Mouse (Mus musculus): Measurements from ENCODE around the gene Msx1. TPM values are rescaled to one million over a fixed set of nuclear protein-coding genes. Genes with fewer than 3 reads are reported as not detected.
"Not testable (repeated sequence)": the region's sequence is repeated elsewhere in the genome, so short reads cannot be mapped to it uniquely, and the experiment has no call there.

Gene Msx1
- polyA plus RNA-seq, 1 experiment from 2014 or later = 55.2 TPM

DNA sequence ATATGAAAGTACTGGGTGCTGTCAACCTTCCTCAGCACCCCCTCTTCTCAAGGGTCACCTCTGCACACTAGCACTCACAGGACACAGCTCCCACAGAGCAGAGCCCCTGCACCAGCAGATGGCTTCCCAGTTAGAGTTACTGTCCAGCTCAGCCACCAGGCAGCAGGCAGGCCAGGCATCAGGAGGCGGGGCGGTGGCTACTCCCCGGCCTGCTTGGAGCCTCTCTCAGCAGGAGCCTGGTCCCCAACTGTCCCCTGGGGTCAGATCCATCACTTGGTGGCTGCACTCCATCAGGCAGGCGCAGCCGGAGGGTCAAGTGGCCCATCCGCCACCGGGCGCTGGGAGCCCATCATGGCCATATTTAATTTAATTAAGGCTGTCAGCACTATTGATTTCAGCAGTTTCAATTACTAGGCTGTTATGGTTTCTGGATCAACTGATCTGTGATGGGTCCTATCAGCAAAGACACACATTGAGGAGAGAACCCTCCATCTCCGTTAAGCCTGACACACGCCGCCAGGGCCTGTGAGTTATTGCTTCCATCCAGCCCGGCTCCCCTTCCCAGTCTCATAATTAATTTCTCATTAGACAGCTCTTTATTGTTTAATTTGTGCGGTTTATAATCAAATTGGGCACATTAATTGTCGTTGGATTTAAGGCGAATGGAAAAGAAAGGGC is 27.1 kb upstream of the Msx1 start:
- Histone ChIP-seq H3K36me3 (ENCODE audit: control insufficient read depth, insufficient read depth, low read length) (no peaks in the 10 kb centered on the region), H3K9ac (ENCODE audit: low read length) (no peak overlapping the region), H3K4me2 (ENCODE audit: low read depth) (no peak overlapping the region), H3K4me1 (ENCODE audit: control insufficient read depth, insufficient read depth, low read length) (peaks cover 3% of the 10 kb centered on the region; the same call in 1 of the 2 replicates), H3K4me3 (ENCODE audit: low read depth, low read length) (no peak overlapping the region), H3K27me3 (ENCODE audit: control insufficient read depth, insufficient read depth, low read length) (peaks cover 2% of the 10 kb centered on the region; the same call in 1 of the 2 replicates), H3K9me3 (ENCODE audit: control insufficient read depth, low read length) (no peaks in the 10 kb centered on the region), H3K27ac (ENCODE audit: low read depth, low read length) (no peak overlapping the region)
- DNase-seq (ENCODE audit: low spot score) = peak; percentile 78
- WGBS = 31% methylated on average over 15 of the region's 15 CpGs
- ATAC-seq (ENCODE audit: insufficient read depth, low FRiP score, low TSS enrichment) = peak; percentile 74

DNA sequence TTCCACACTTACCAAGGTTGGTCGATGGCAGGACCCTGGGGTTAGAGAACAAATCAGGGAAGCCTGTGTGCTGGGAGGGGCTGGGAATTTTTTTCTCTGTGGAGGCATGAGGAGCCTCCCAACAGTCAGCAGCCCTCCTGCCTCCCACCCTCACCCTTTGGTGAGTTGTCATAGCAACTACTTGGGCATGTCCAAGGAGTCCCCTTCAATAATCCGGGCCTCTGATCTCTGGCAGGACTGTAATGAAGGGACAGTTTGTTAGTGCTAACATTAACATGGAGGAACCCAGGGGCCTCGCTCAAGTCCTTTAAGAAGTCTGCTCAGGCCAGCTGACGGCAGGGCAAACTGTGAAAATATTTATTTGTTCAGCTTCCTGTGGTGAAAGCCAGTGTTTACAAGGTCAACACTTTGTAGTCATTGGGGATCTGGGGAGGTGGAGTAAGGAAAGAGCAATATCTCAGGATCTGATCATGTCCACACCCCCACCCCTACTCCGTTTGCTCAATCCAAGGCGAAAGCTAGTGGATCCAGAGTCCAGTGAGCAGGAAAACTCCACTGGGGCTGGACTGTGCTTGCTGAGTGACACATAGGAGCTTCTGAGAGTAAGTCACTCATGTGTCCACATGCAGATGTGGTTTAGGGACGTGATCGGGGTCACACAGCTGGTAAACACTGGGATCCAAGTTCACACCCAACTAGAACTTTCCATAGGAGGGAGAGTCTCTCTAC is 24.8 kb upstream of the Msx1 start:
- 38% methylated on average over 8 of the region's 8 CpGs for WGBS

DNA sequence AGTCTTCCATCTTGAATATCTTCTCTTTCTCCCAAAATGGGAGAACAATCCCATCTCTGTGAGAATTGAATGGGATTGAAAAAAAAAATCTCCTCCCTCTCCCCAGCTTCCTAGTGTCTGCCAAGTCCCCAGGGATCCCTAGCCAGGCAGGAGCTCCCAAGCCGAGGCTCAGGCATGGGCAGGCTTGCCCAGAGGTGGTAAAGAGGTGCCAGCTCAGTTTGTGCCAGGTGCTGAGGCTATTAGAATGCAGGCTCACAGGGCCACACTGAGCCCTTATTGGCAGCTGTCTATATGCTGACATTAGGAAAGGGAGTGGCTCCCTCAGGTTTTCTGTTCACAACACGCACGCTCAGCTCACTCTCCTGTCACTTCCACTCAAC is 11.9 kb upstream of the Msx1 start:
- H3K4me3 ChIP-seq (ENCODE audit: low read depth, low read length) = no peak overlapping the region
- H3K36me3 ChIP-seq (ENCODE audit: control insufficient read depth, insufficient read depth, low read length) = no peaks in the 10 kb centered on the region
- 0 out of 2 replicates have a peak, but pooled peaks cover 6% of the 10 kb centered on the region for H3K4me1 ChIP-seq (ENCODE audit: control insufficient read depth, insufficient read depth, low read length)
- H3K9ac ChIP-seq (ENCODE audit: low read length) = no peak overlapping the region
- DNase-seq (ENCODE audit: low spot score) = no peak
- H3K9me3 ChIP-seq (ENCODE audit: control insufficient read depth, low read length) = no peaks in the 10 kb centered on the region
- no peak overlapping the region for H3K4me2 ChIP-seq (ENCODE audit: low read depth)
- no peak overlapping the region for H3K27ac ChIP-seq (ENCODE audit: low read depth, low read length)
- peak; percentile 35; the same call in 1 of the 2 replicates for ATAC-seq (ENCODE audit: insufficient read depth, low FRiP score, low TSS enrichment)
- 51% methylated on average over 3 of the region's 3 CpGs for WGBS
- peaks cover 49% of the 10 kb centered on the region for H3K27me3 ChIP-seq (ENCODE audit: control insufficient read depth, insufficient read depth, low read length)

More for the DNA sequence above, 24.8 kb upstream of the Msx1 start:
- no peaks in the 10 kb centered on the region for H3K36me3 ChIP-seq (ENCODE audit: control insufficient read depth, insufficient read depth, low read length)
- no peak overlapping the region for H3K4me2 ChIP-seq (ENCODE audit: low read depth)
- H3K27me3 ChIP-seq (ENCODE audit: control insufficient read depth, insufficient read depth, low read length) = peaks cover 2% of the 10 kb centered on the region; the same call in 1 of the 2 replicates
- H3K27ac ChIP-seq (ENCODE audit: low read depth, low read length) = no peak overlapping the region
- DNase-seq (ENCODE audit: low spot score) = no peak
- no peak overlapping the region for H3K9ac ChIP-seq (ENCODE audit: low read length)
- H3K4me1 ChIP-seq (ENCODE audit: control insufficient read depth, insufficient read depth, low read length) = peaks cover 3% of the 10 kb centered on the region; the same call in 1 of the 2 replicates
- peak; percentile 60; the same call in 1 of the 2 replicates for ATAC-seq (ENCODE audit: insufficient read depth, low FRiP score, low TSS enrichment)
- H3K4me3 ChIP-seq (ENCODE audit: low read depth, low read length) = no peak overlapping the region
- H3K9me3 ChIP-seq (ENCODE audit: control insufficient read depth, low read length) = no peaks in the 10 kb centered on the region

DNA sequence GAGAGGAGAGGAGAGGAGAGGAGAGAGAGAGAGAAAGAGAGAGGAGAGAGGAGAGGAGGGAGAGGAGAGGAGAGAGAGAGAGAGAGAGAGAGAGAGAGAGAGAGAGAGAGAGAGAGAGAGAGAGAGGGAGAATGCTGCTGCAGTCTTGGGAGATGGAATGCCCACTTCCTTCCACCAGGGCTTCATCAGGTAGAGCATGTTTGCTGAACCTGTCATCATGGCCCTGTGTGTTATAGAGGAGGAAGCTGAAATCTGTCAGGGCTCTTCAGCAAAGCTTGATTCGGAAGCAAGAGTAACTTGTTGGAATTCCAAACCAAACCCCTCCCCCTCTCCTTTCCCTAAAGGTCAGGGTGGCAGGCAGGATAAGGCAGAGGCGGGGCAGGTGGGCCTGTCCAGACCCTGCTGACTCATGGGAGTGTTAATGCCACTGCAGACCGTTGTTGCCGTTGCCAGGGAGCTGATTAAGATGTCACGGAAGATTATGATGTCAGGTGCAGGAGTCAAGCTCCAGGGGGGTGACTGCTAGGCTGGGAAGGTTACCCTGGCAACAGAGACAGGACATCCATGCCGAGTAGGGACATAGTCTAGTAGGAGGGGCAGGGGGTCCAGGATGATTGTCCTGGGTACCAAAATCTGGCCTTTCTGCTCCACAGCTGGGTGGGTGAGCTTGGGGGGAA is 11.3 kb upstream of the Msx1 start:
- Histone ChIP-seq H3K36me3 (ENCODE audit: control insufficient read depth, insufficient read depth, low read length) (no peaks in the 10 kb centered on the region), H3K4me1 (ENCODE audit: control insufficient read depth, insufficient read depth, low read length) (0 out of 2 replicates have a peak, but pooled peaks cover 6% of the 10 kb centered on the region), H3K27ac (ENCODE audit: low read depth, low read length) (no peak overlapping the region), H3K27me3 (ENCODE audit: control insufficient read depth, insufficient read depth, low read length) (peaks cover 54% of the 10 kb centered on the region), H3K4me2 (ENCODE audit: low read depth) (no peak overlapping the region), H3K9me3 (ENCODE audit: control insufficient read depth, low read length) (no peaks in the 10 kb centered on the region), H3K9ac (ENCODE audit: low read length) (no peak overlapping the region), H3K4me3 (ENCODE audit: low read depth, low read length) (no peak overlapping the region)
- peak; percentile 73 for DNase-seq (ENCODE audit: low spot score)
- ATAC-seq (ENCODE audit: insufficient read depth, low FRiP score, low TSS enrichment) = peak; percentile 91
- 2% methylated on average over 6 of the region's 6 CpGs for WGBS

DNA sequence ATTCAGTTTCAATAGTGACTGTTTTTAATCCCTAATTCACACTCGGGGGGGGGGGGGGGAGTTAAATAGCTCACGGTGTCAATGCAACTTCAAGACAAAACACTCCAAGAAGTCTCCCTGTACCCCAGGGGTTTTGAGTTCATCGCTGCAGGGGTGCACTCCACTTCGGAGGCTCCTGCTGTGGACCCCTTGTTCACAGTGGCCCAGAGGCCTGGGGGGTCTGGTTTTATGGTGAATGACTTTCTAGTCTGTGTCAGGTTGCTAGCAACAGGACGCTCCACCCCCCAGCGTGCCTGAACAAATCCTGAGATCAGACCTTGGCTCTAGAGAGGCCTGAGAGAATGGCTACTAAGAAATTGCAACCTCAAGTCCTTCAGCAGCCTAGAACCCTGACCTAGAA is 8.4 kb upstream of the Msx1 start:
- no peak for DNase-seq (ENCODE audit: low spot score)

DNA sequence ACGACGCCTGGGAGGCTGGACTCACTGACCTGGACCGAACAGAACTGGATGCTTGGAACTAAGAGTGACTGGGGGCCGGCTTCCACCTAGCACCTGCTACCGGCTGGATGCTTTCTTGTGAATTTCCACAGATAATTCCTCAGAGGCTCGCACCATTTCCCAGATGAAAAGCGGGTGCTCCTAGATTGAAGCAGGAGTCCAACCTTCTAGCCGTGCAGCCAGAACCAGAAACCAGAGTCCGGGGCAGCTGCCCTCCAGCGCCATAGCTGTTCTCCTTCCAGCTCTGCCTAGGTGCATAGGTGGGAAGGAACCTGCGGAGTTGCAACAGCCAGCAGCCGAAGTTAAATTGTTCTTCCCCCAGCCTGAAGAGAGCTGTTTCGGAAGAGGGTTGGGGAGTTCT is 7.6 kb upstream of the Msx1 start:
- 7% methylated on average over 13 of the region's 13 CpGs for WGBS
- Histone ChIP-seq H3K9ac (ENCODE audit: low read length) (no peak overlapping the region), H3K27ac (ENCODE audit: low read depth, low read length) (no peak overlapping the region), H3K9me3 (ENCODE audit: control insufficient read depth, low read length) (no peaks in the 10 kb centered on the region), H3K27me3 (ENCODE audit: control insufficient read depth, insufficient read depth, low read length) (peaks cover 80% of the 10 kb centered on the region), H3K36me3 (ENCODE audit: control insufficient read depth, insufficient read depth, low read length) (no peaks in the 10 kb centered on the region), H3K4me3 (ENCODE audit: low read depth, low read length) (no peak overlapping the region), H3K4me1 (ENCODE audit: control insufficient read depth, insufficient read depth, low read length) (peaks cover 11% of the 10 kb centered on the region), H3K4me2 (ENCODE audit: low read depth) (no peak overlapping the region)
- no peak for DNase-seq (ENCODE audit: low spot score)
- ATAC-seq (ENCODE audit: insufficient read depth, low FRiP score, low TSS enrichment) = no peak

More for the DNA sequence above, 8.4 kb upstream of the Msx1 start:
- Histone ChIP-seq H3K4me2 (ENCODE audit: low read depth) (no peak overlapping the region), H3K4me1 (ENCODE audit: control insufficient read depth, insufficient read depth, low read length) (peaks cover 6% of the 10 kb centered on the region; the same call in 1 of the 2 replicates), H3K36me3 (ENCODE audit: control insufficient read depth, insufficient read depth, low read length) (no peaks in the 10 kb centered on the region), H3K9me3 (ENCODE audit: control insufficient read depth, low read length) (no peaks in the 10 kb centered on the region), H3K4me3 (ENCODE audit: low read depth, low read length) (no peak overlapping the region), H3K9ac (ENCODE audit: low read length) (no peak overlapping the region), H3K27ac (ENCODE audit: low read depth, low read length) (no peak overlapping the region), H3K27me3 (ENCODE audit: control insufficient read depth, insufficient read depth, low read length) (peaks cover 79% of the 10 kb centered on the region)
- no peak for ATAC-seq (ENCODE audit: insufficient read depth, low FRiP score, low TSS enrichment)
- WGBS = 5% methylated on average over 6 of the region's 6 CpGs

DNA sequence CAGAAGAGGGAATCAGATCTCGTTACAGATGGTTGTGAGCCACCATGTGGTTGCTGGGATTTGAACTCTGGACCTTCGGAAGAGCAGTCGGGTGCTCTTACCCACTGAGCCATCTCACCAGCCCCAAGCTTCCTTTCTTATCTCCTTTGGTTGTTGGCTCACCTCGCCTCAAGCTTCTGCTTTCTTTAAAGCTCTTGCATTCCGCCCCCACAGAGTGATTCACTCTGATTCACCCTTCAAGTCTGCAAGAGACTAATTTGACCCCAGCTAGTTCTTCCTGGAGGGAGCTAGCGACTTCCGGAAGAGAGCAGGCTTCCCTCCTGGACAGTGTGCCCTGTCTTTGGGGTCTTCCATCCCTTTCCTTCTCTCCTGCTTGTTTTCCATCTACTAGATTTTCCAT is 6.1 kb upstream of the Msx1 start:
- DNase-seq (ENCODE audit: low spot score); H3K36me3 ChIP-seq (ENCODE audit: control insufficient read depth, insufficient read depth, low read length); H3K9ac ChIP-seq (ENCODE audit: low read length); H3K4me3 ChIP-seq (ENCODE audit: low read depth, low read length); H3K27ac ChIP-seq (ENCODE audit: low read depth, low read length); ATAC-seq (ENCODE audit: insufficient read depth, low FRiP score, low TSS enrichment); H3K4me2 ChIP-seq (ENCODE audit: low read depth); H3K9me3 ChIP-seq (ENCODE audit: control insufficient read depth, low read length): not testable (repeated sequence)
- 37% methylated on average over 6 of the region's 7 CpGs for WGBS
- Histone ChIP-seq H3K4me1 (ENCODE audit: control insufficient read depth, insufficient read depth, low read length) (peaks cover 18% of the 10 kb centered on the region), H3K27me3 (ENCODE audit: control insufficient read depth, insufficient read depth, low read length) (peaks cover 91% of the 10 kb centered on the region)

DNA sequence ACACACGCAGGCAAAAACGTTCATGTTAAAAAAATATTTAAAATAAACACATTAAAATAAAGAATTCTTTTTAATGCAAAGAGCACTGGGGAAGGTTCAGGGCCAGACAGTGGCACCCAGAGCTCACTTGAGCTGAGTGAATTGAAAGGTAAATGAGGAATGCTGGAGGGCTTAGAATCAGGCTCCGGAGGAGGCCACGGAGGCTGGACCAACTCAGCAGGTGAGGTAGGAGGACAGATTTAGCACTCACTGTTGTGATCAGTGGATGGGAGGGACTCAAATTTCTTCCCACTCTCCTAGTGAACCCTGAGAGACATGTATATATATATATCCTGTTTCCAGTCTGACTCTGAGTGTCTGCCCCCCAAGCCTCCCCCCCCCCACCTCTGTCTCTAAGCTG is 5.5 kb upstream of the Msx1 start:
- Histone ChIP-seq H3K9me3 (ENCODE audit: control insufficient read depth, low read length) (no peaks in the 10 kb centered on the region), H3K9ac (ENCODE audit: low read length) (no peak overlapping the region), H3K4me1 (ENCODE audit: control insufficient read depth, insufficient read depth, low read length) (peaks cover 18% of the 10 kb centered on the region), H3K27ac (ENCODE audit: low read depth, low read length) (no peak overlapping the region), H3K27me3 (ENCODE audit: control insufficient read depth, insufficient read depth, low read length) (peaks cover 93% of the 10 kb centered on the region), H3K4me3 (ENCODE audit: low read depth, low read length) (no peak overlapping the region), H3K4me2 (ENCODE audit: low read depth) (no peak overlapping the region), H3K36me3 (ENCODE audit: control insufficient read depth, insufficient read depth, low read length) (no peaks in the 10 kb centered on the region)
- WGBS = 8% methylated on average over 4 of the region's 4 CpGs
- ATAC-seq (ENCODE audit: insufficient read depth, low FRiP score, low TSS enrichment) = no peak
- no peak for DNase-seq (ENCODE audit: low spot score)

Data from neural tube, embryonic 11.5 days (tissue).